Mouse (Mus musculus) 3T3-L1 (cell line): ENCODE data around the gene Ube2e2.
"Not testable (repeated sequence)": the region's sequence is repeated elsewhere in the genome, so short reads cannot be mapped to it uniquely, and the experiment has no call there.

Source experiments
- DNase-seq: peaks from one replicate; pipeline ENCODE4 v3.0.0-alpha.2; 2015; ENCODE audit warnings: low read depth, low spot score

Gene Ube2e2

GRCm38 (mm10) chr14:18754001-18754400 is 140.1 kb downstream of the Ube2e2 start:
- DNase-seq = no peak

GRCm38 (mm10) chr14:18731154-18731553 is 162.9 kb downstream of the Ube2e2 start:
- DNase-seq = no peak

GRCm38 (mm10) chr14:18720601-18721591 is 173.2 kb downstream of the Ube2e2 start:
- no peak for DNase-seq

GRCm38 (mm10) chr14:18716970-18717369 is 177.1 kb downstream of the Ube2e2 start:
- DNase-seq = no peak

- DNase-seq = no peak
Observed at GRCm38 (mm10) chr14:18715529-18715928, 178.5 kb downstream of the Ube2e2 start.

GRCm38 (mm10) chr14:18697662-18698225 is 196.3 kb downstream of the Ube2e2 start:
- no peak for DNase-seq

GRCm38 (mm10) chr14:18696418-18696817 is 197.6 kb downstream of the Ube2e2 start:
- not testable (repeated sequence) for DNase-seq

GRCm38 (mm10) chr14:18678121-18678836 is 215.8 kb downstream of the Ube2e2 start:
- DNase-seq = peak; percentile 91

GRCm38 (mm10) chr14:18670712-18671111 is 223.4 kb downstream of the Ube2e2 start:
- DNase-seq = no peak

- no peak for DNase-seq
Observed at GRCm38 (mm10) chr14:18669301-18669935, 224.6 kb downstream of the Ube2e2 start.

- DNase-seq = not testable (repeated sequence)
Observed at GRCm38 (mm10) chr14:18668309-18668708, 225.8 kb downstream of the Ube2e2 start.

- no peak for DNase-seq
Observed at GRCm38 (mm10) chr14:18667755-18668154, 226.3 kb downstream of the Ube2e2 start.

GRCm38 (mm10) chr14:18666251-18666650 is 227.8 kb downstream of the Ube2e2 start:
- no peak for DNase-seq

- peak; percentile 42 for DNase-seq
Observed at GRCm38 (mm10) chr14:18665267-18666024, 228.6 kb downstream of the Ube2e2 start.

GRCm38 (mm10) chr14:18663666-18664065 is 230.4 kb downstream of the Ube2e2 start:
- DNase-seq = no peak

GRCm38 (mm10) chr14:18657777-18658753 is 236.0 kb downstream of the Ube2e2 start:
- no peak for DNase-seq

- DNase-seq = no peak
Observed at GRCm38 (mm10) chr14:18649123-18649675, 244.9 kb downstream of the Ube2e2 start.

- DNase-seq = no peak
Observed at GRCm38 (mm10) chr14:18641656-18642055, 252.4 kb downstream of the Ube2e2 start.

- DNase-seq = no peak
Observed at GRCm38 (mm10) chr14:18638753-18639456, 255.2 kb downstream of the Ube2e2 start.
